Mouse (Mus musculus) limb, embryonic 11.5 days (tissue): ENCODE measurements around the gene Cenpk. TPM values are rescaled to one million over a fixed set of nuclear protein-coding genes. Genes with fewer than 3 reads are reported as not detected.

Experiments
- ATAC-seq: fragments of 200-750 bp; cut with Nextera tagmentation; 2 replicates; pipeline ENCODE4 v1.8.0; 2017; ENCODE audit warnings: low read depth; ENCODE audit not compliant: insufficient number of reproducible peaks, low FRiP score, low TSS enrichment
- DNase-seq: peaks from one replicate; pipeline ENCODE4 v3.0.0-alpha.2; 2015; ENCODE audit warnings: low spot score
- H3K27ac ChIP-seq: fragments of 300-500 bp; sonication (generic); replicated peaks from 2 replicates; pipeline ENCODE4 v1.5.1; 2014; ENCODE audit warnings: low read depth, mild to moderate bottlenecking, low read length
- H3K27me3 ChIP-seq: fragments of 300-500 bp; sonication (generic); 2 replicates; pipeline ENCODE4 v1.6.1; 2014; ENCODE audit warnings: mild to moderate bottlenecking, low read length, mixed read lengths; ENCODE audit not compliant: control insufficient read depth, insufficient read depth
- H3K36me3 ChIP-seq: fragments of 300-500 bp; sonication (generic); 2 replicates; pipeline ENCODE4 v1.6.1; 2014; ENCODE audit warnings: mild to moderate bottlenecking, low read length, moderate library complexity, mixed read lengths; ENCODE audit not compliant: control insufficient read depth, insufficient read depth
- H3K4me1 ChIP-seq: fragments of 300-500 bp; sonication (generic); 2 replicates; pipeline ENCODE4 v1.6.1; 2014; ENCODE audit warnings: low read length, mixed read lengths; ENCODE audit not compliant: control insufficient read depth, insufficient read depth
- H3K4me2 ChIP-seq: fragments of 300-500 bp; sonication (generic); 2 replicates; pipeline ENCODE4 v1.6.1; 2014; ENCODE audit warnings: low read depth, mild to moderate bottlenecking, moderate library complexity; ENCODE audit not compliant: severe bottlenecking
- H3K4me3 ChIP-seq: fragments of 300-500 bp; sonication (generic); 2 replicates; pipeline ENCODE4 v1.5.1; 2014; ENCODE audit warnings: low read depth, low read length
- H3K9ac ChIP-seq: fragments of 300-500 bp; sonication (generic); 2 replicates; pipeline ENCODE4 v1.6.1; 2014; ENCODE audit warnings: mild to moderate bottlenecking, low read length
- H3K9me3 ChIP-seq: fragments of 300-500 bp; sonication (generic); 2 replicates; pipeline ENCODE4 v1.6.1; 2016; ENCODE audit warnings: low read length; ENCODE audit not compliant: control insufficient read depth
- WGBS: fragments of 180-500 bp; shearing (Covaris S2); extraction: QIAGEN DNeasy Blood & Tissue Kit; methylation state at CpG from one replicate; pipeline ENCODE4 v1.1.7; 2014; 5-methylcytosine and 5-hydroxymethylcytosine counted together
- polyA plus RNA-seq: library from polyadenylated mRNA; unstranded; fragments of >200 nt; fragmentation: Nextera tagmentation; extraction: Ambion mirVana; gene quantifications from 2 replicates; pipeline ENCODE4 v1.2.1, GENCODE M21; 2014

Cenpk gene
- polyA plus RNA-seq, 1 experiment from 2014 or later, result 86.4 TPM

- Histone ChIP-seq H3K27me3 (no peaks in the 10 kb centered on the region), H3K4me3 (no peak overlapping the region), H3K4me2 (no peak overlapping the region), H3K36me3 (no peaks in the 10 kb centered on the region), H3K4me1 (no peaks in the 10 kb centered on the region), H3K9ac (no peak overlapping the region), H3K9me3 (no peaks in the 10 kb centered on the region), H3K27ac (no peak overlapping the region)
- WGBS, result 91% methylated on average over 1 of the region's 1 CpGs
- ATAC-seq (no peak), DNase-seq (no peak)
These were observed 67.1 kb downstream of the Cenpk start for GRCm38 (mm10) chr13:104295472-104295871.

Other genes with a start within 250 kb of the Cenpk start
- gene Nln, start 119.0 kb upstream of the Cenpk start, polyA plus RNA-seq, result 21.0 and 22.7 TPM in 2 replicates
- gene Sgtb, start 118.9 kb upstream of the Cenpk start, polyA plus RNA-seq, result 9.1 and 9.4 TPM in 2 replicates
- gene Trappc13, start 50.1 kb upstream of the Cenpk start, polyA plus RNA-seq, result 63.6 and 76.9 TPM in 2 replicates
- 22.8 and 23.5 TPM in 2 replicates for gene Trim23, start 49.8 kb upstream of the Cenpk start, polyA plus RNA-seq
- 21.2 and 21.3 TPM in 2 replicates for gene Ppwd1, start 232 bp downstream of the Cenpk start, polyA plus RNA-seq
- 3.2 and 3.8 TPM in 2 replicates for gene Adamts6, start 59.2 kb downstream of the Cenpk start, polyA plus RNA-seq